Mouse (Mus musculus) C2C12 (cell line): ENCODE measurements around the gene Atrip. TPM values are rescaled to one million over a fixed set of nuclear protein-coding genes. Genes with fewer than 3 reads are reported as not detected.

Source experiments
- H3K27me3 ChIP-seq: one replicate; pipeline ENCODE4 v1.6.1; 2011; ENCODE audit not compliant: control insufficient read depth, insufficient read depth, insufficient read length
- H3K36me3 ChIP-seq: one replicate; pipeline ENCODE4 v1.6.1; 2011; ENCODE audit not compliant: control insufficient read depth, insufficient read depth
- H3K4me3 ChIP-seq: one replicate; pipeline ENCODE4 v1.5.1; 2011; ENCODE audit warnings: mild to moderate bottlenecking, control low read depth; ENCODE audit not compliant: poor library complexity, insufficient read depth, severe bottlenecking
- H3K79me2 ChIP-seq: one replicate; pipeline ENCODE4 v1.6.1; 2011; ENCODE audit not compliant: control insufficient read depth, insufficient read depth
- H3K79me3 ChIP-seq: one replicate; pipeline ENCODE4 v1.6.1; 2011; ENCODE audit warnings: low read depth, control low read depth
- H3ac ChIP-seq: one replicate; pipeline ENCODE3; 2011; ENCODE audit warnings: low read depth; ENCODE audit not compliant: control insufficient read depth, insufficient read length
- CEBPB ChIP-seq: IDR thresholded peaks from one replicate; pipeline ENCODE4 v1.6.1; 2011; ENCODE audit warnings: low read depth, mild to moderate bottlenecking, control low read depth, moderate library complexity
- CTCF ChIP-seq: IDR thresholded peaks from one replicate; pipeline ENCODE4 v1.5.1; 2011; ENCODE audit not compliant: control insufficient read depth, insufficient read depth, insufficient read length
- FOSL1 ChIP-seq: IDR thresholded peaks from one replicate; pipeline ENCODE4 v1.8.0; 2011; ENCODE audit warnings: mild to moderate bottlenecking, low read length; ENCODE audit not compliant: poor library complexity, insufficient read depth, severe bottlenecking
- MAX ChIP-seq: IDR thresholded peaks from one replicate; pipeline ENCODE4 v1.6.1; 2011; ENCODE audit warnings: mild to moderate bottlenecking, control low read depth
- MYOD1 ChIP-seq: IDR thresholded peaks from one replicate; pipeline ENCODE4 v1.6.1; 2011; ENCODE audit warnings: low read depth; ENCODE audit not compliant: control insufficient read depth, insufficient read length
- MYOG ChIP-seq: IDR thresholded peaks from one replicate; pipeline ENCODE4 v1.6.1; 2011; ENCODE audit not compliant: control insufficient read depth, insufficient read length; ENCODE audit errors: extremely low read depth
- USF1 ChIP-seq: IDR thresholded peaks from one replicate; pipeline ENCODE4 v1.6.1; 2011; ENCODE audit warnings: low read depth, mild to moderate bottlenecking, control low read depth, moderate library complexity
- polyA plus RNA-seq: library from polyadenylated mRNA; unstranded; fragments of >200 nt; fragmentation: generic; extraction: Trizol; gene quantifications from one replicate; pipeline ENCODE4 v1.2.1, GENCODE M21; 2012; ENCODE audit warnings: missing spikeins

Atrip gene
- polyA plus RNA-seq, 1 experiment, result 11.4 TPM

DNA sequence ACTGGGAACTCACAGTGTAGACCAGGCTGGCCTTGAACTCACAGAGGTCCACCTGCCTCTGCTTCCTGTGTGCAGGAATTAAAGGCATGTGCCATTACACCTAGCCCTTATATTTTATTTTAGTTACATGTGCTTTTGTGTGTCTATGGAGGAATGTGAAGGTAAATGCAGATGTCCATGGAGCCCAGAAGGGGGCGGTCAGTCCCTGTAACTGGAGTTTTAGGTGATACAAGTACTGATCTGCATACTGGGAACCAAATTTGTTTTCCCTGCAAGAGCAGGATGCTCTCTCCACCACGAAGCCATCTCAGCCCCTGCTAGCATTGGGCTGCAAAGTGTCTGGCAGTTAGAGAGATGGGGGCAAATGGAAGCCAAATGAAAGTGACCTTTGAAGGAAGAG is 11.0 kb upstream of the Atrip start:
- H3ac ChIP-seq, result no peak overlapping the region
- no peak overlapping the region for H3K4me3 ChIP-seq
- no peak for TF ChIP-seq USF1
- no peak for TF ChIP-seq CEBPB
- no peak for TF ChIP-seq MYOD1
- no peak for TF ChIP-seq MYOG
- TF ChIP-seq FOSL1, result no peak
- TF ChIP-seq CTCF, result no peak
- TF ChIP-seq MAX, result no peak
- peaks cover 36% of the 10 kb centered on the region for H3K79me2 ChIP-seq
- H3K27me3 ChIP-seq, result no peaks in the 10 kb centered on the region
- H3K36me3 ChIP-seq, result peaks cover 8% of the 10 kb centered on the region
- peaks cover 20% of the 10 kb centered on the region for H3K79me3 ChIP-seq

DNA sequence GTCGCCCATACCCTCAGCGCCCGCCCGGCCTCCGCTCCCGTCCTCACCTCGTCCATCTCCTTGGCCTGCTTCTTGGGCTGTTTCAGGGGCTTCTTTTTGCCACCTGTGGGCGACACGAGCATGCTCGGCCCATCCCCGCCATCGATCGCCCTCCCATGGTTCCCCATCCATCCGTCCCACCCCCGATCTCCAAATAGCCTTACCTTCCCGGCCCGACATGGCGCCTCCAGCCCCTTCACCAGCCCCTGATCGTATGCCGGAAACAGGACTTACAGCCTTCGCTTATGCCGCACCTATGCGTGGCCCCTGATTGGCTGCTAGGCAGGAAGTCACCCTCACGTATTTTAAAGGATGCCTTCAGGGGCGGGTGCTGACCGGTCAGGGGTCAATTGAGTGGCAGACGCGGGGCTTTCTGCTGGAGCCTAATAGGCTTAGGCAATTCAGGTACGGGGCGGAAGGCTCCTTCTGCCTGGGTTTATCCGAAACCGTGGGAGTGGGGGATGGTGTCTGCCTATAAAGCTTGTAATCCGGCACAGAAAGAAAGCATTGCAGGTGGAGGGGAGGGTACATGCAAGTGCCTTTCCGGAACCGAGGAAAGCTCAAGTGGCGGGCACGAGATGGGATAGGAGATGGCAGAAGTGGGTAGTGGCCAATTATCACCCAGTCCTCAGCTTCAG is 8.3 kb upstream of the Atrip start, which contains the start of the genes Ccdc51 and Tma7:
Gene Ccdc51 (plus strand): TSS at position 370 of the 677 bp plus-strand sequence.
Gene Tma7 (minus strand): TSS at position 464 of the 677 bp plus-strand sequence.
- TF ChIP-seq USF1 (no peak), MAX (peak; percentile 7)

DNA sequence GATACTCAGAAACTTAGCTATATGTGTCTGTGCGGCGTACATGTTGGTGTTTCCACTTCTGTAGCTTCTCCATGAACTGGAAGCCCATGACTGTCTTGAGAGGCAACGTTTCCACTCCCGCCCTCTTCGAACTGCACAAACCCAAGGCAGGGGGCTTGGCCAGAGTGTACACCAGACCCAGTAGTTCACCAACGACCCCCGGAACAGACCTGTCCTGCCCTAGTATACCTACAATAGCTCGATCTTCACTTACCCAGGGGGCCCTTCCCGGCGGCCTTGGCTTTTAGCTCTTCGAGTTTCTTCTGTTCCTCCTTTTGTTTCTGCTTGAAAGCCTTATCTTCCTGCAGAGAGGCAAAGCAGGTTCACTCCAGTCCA is 7.8 kb upstream of the Atrip start:
- peaks cover 26% of the 10 kb centered on the region for H3K79me3 ChIP-seq
- H3K4me3 ChIP-seq, result peak overlapping the region; percentile 59
- TF ChIP-seq MYOD1, result no peak
- TF ChIP-seq CEBPB, result no peak
- no peak for TF ChIP-seq USF1
- TF ChIP-seq FOSL1, result no peak
- no peak for TF ChIP-seq MYOG
- no peak for TF ChIP-seq MAX
- TF ChIP-seq CTCF, result no peak
- H3K27me3 ChIP-seq, result no peaks in the 10 kb centered on the region
- H3ac ChIP-seq, result peak overlapping the region; percentile 94
- peaks cover 20% of the 10 kb centered on the region for H3K36me3 ChIP-seq
- H3K79me2 ChIP-seq, result peaks cover 43% of the 10 kb centered on the region

More for the DNA sequence above, 8.3 kb upstream of the Atrip start, which contains the start of the genes Ccdc51 and Tma7:
- peaks cover 26% of the 10 kb centered on the region for H3K79me3 ChIP-seq
- H3K36me3 ChIP-seq, result peaks cover 20% of the 10 kb centered on the region
- peak within 1 kb of the TSS; percentile 59 for H3K4me3 ChIP-seq
- H3K79me2 ChIP-seq, result peaks cover 43% of the 10 kb centered on the region
- H3K27me3 ChIP-seq, result no peaks in the 10 kb centered on the region
- peak within 1 kb of the TSS; percentile 94 for H3ac ChIP-seq

DNA sequence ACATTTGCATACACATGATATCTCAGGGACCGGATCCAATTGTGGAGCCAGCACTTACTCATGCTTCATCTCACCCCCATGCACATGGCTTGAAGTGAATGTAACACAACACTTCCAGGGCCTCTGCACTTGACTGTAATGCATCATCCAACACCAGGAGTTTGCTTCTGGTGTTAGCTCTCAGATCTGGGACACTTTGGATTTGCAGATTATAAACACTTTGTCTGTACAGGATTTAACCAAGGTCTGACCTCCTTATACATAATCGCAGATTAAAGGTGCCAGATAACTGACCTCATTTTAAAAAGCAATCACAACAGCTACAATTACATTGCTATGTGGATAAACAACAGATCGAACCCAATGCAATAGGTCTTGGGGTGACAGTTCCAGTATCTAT is 6.6 kb upstream of the Atrip start:
- H3K79me2 ChIP-seq, result peaks cover 43% of the 10 kb centered on the region

DNA sequence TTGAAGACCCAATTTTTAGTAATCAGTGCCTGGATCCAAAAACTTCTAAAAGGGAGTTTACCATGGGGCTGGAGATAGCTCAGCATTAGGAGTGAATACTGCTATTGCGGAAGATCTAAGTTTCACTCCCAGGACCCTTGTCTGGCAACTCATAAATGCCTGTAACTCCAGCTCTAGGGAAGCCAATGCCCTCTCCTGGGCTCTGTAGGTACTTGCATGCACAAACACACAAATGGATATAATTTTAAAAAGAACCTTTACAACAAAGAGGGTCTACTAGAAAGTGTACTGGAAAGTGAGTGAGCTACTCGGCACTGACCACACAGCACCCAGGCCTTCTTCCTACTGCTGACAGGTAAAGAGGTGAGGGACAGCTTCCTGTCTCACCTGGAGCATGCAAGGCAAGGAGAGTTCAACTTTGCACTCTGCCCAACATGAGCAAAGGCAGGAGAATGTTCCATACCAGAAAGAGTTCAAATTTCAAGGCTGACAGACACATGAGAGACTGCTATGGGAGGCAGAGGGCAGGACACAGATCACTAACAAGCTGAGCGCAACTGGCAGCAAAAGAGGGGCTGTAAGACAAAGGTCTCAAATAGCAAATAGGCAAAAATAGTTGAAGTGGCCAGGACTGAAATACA is 5.7 kb downstream of the Atrip start:
- H3K27me3 ChIP-seq, result no peaks in the 10 kb centered on the region
- H3K79me3 ChIP-seq, result peaks cover 7% of the 10 kb centered on the region
- H3K4me3 ChIP-seq, result no peak overlapping the region
- peaks cover 21% of the 10 kb centered on the region for H3K79me2 ChIP-seq
- H3K36me3 ChIP-seq, result peaks cover 70% of the 10 kb centered on the region
- no peak for TF ChIP-seq USF1
- TF ChIP-seq MYOD1, result no peak
- no peak for TF ChIP-seq FOSL1
- TF ChIP-seq CTCF, result no peak
- TF ChIP-seq MYOG, result no peak
- TF ChIP-seq CEBPB, result no peak
- TF ChIP-seq MAX, result no peak
- no peak overlapping the region for H3ac ChIP-seq

More for the DNA sequence above, 6.6 kb upstream of the Atrip start:
- Histone ChIP-seq H3K4me3 (no peak overlapping the region), H3K36me3 (peaks cover 20% of the 10 kb centered on the region), H3K79me3 (peaks cover 26% of the 10 kb centered on the region), H3ac (no peak overlapping the region), H3K27me3 (no peaks in the 10 kb centered on the region)
- TF ChIP-seq CTCF (no peak), USF1 (no peak), FOSL1 (no peak), MAX (no peak), CEBPB (no peak), MYOD1 (no peak), MYOG (no peak)

DNA sequence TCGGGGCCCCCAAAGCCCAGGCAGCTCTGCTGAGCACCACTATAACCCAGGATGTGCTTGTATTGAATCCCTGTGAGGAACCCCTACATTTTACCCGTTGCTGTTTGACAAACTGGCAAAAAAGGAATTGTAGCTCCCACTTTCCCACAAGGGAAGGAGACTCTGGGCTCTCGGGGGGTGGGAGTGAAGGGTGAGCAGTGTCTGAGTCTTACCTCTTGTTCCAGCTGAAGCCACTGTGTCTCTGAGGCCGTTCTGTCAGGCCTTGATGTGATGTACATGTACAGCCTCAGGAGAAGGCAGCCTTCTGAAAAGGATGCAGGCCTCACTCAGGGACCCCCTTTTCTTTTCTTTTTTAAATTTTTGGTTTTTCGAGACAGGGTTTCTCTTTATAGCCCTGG is 13.0 kb downstream of the Atrip start:
- H3K4me3 ChIP-seq, result no peak overlapping the region
- no peak overlapping the region for H3ac ChIP-seq
- H3K27me3 ChIP-seq, result no peaks in the 10 kb centered on the region
- no peaks in the 10 kb centered on the region for H3K79me3 ChIP-seq
- no peak for TF ChIP-seq MAX
- no peak for TF ChIP-seq CTCF
- TF ChIP-seq CEBPB, result no peak
- no peak for TF ChIP-seq MYOD1
- TF ChIP-seq USF1, result no peak
- no peak for TF ChIP-seq FOSL1
- no peak for TF ChIP-seq MYOG
- H3K79me2 ChIP-seq, result peaks cover under 1% of the 10 kb centered on the region
- H3K36me3 ChIP-seq, result peaks cover 48% of the 10 kb centered on the region
